Mouse (Mus musculus) urinary bladder, postnatal 25 days (tissue): ENCODE data around the gene Kazn.

ENCODE experiments used
- DNase-seq: peaks from one replicate; pipeline ENCODE4 v3.0.0; 2022; ENCODE audit warnings: low spot score

Kazn gene

DNA sequence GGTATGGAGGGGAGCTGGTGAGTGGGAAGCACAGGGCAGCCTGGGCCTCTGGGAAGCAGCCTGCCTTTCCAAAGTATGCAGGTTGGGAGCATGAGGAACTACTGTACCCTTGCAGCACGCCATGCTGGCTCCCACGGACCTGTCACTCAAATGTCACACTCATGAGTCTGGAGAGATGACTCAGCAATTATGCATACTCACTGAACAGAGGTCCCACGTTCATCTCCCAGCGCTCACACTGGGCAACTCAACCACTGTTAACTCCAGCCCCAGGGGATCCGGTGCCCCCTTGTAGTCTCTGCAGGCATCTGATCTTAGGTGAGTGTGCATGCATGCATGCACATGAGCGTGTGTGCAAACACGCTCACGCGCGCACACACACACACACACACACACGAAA is 184.6 kb downstream of the Kazn start:
- no peak for DNase-seq

- no peak for DNase-seq
Observed at GRCm38 (mm10) chr4:142053661-142054448, 185.3 kb downstream of the Kazn start.

GRCm38 (mm10) chr4:142053261-142053660 is 185.9 kb downstream of the Kazn start:
- no peak for DNase-seq

GRCm38 (mm10) chr4:142052391-142053132 is 186.6 kb downstream of the Kazn start:
- no peak for DNase-seq
